Mouse (Mus musculus): ENCODE measurements around the gene Ube4b. TPM values are rescaled to one million over a fixed set of nuclear protein-coding genes. Genes with fewer than 3 reads are reported as not detected.

Ube4b gene
- polyA plus RNA-seq, 1 experiment from 2014 or later, result 45.4 TPM

GRCm38 (mm10) chr4:149311996-149312395 is 114.6 kb downstream of the Ube4b start:
- H3K36me3 ChIP-seq, result no peaks in the 10 kb centered on the region
- H3K9ac ChIP-seq, result no peak overlapping the region
- ATAC-seq (ENCODE audit: insufficient number of reproducible peaks, low FRiP score, low TSS enrichment, low read depth), result no peak
- no peak overlapping the region for H3K4me3 ChIP-seq
- H3K27me3 ChIP-seq, result no peaks in the 10 kb centered on the region
- 82% methylated on average over 5 of the region's 5 CpGs for WGBS
- peaks cover 4% of the 10 kb centered on the region; the same call in 1 of the 2 replicates for H3K4me1 ChIP-seq
- H3K4me2 ChIP-seq, result no peak overlapping the region
- no peaks in the 10 kb centered on the region for H3K9me3 ChIP-seq
- H3K27ac ChIP-seq, result no peak overlapping the region

DNA sequence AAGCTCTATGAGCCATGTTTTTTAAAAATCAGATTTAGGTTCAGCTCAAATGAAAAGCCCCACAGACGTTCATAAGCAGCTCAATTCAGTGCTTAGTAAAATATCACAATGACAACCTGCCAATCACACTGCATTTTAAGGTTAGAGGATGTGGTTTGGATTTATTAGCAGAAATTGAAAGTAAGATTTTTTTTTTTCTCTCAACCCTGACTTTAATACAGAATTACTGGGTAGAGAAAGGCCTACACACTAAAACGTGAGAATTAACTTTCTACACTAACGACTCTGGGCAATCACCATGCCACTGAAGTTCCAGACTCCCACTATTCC is 118.1 kb downstream of the Ube4b start:
- peak overlapping the region; percentile 76 for H3K4me2 ChIP-seq
- 53% methylated on average over 3 of the region's 3 CpGs for WGBS
- no peaks in the 10 kb centered on the region for H3K36me3 ChIP-seq
- peak overlapping the region; percentile 81 for H3K4me3 ChIP-seq
- H3K27ac ChIP-seq, result peak overlapping the region; percentile 89
- H3K9ac ChIP-seq, result peak overlapping the region; percentile 67; the same call in 1 of the 2 replicates
- H3K9me3 ChIP-seq, result no peaks in the 10 kb centered on the region
- peaks cover 13% of the 10 kb centered on the region for H3K4me1 ChIP-seq
- no peak for ATAC-seq (ENCODE audit: insufficient number of reproducible peaks, low FRiP score, low TSS enrichment, low read depth)
- no peaks in the 10 kb centered on the region for H3K27me3 ChIP-seq

DNA sequence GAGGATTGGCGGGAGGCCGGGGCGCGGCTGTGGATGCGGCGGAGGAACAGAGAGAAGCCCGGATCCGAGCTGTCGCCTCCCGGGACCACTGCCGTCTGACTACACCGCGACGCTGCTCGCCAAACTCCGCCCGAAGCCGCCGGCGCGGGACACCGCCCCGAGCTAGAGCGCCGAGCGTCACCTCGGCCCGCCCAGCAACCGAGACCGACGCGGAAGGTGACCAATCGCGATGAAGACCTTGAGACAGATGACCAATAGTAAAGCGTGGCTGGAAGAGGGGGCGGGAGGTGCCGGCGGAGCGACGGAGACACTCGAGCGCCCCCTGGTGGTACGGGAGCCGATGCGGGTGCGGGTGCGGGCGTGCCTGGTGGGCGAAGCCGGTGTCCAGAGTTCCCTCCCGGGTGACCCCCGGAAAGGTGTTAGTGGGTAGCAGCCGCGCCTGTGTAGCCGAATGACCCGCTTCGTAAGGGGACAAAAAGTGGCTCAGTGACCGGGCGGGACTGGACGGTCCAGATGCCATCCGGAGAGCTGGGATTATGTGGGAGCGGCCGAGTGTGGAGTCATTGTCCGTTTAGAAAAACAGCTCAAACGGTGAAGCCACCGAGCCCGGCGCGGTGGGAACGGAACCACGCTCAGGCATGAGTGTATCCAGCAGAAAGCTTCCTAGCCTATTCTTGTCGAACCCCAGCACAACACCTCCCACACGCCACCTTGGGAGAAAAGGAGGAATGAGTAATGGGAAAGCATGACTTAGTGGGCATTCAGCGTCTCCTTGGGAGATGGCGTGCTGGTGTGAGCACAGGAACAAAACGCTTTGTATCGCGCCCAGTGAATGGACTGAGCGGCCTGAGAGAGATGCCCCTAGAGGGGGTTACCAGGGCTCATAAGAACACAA is 118.7 kb downstream of the Ube4b start, which contains the start of gene Kif1b:
Gene Kif1b, minus strand, starts transcription at position 98 of the 895 bp plus-strand sequence.
- Histone ChIP-seq H3K9ac (peak within 1 kb of the TSS; percentile 96), H3K9me3 (no peaks in the 10 kb centered on the region), H3K27me3 (no peaks in the 10 kb centered on the region), H3K4me1 (peaks cover 13% of the 10 kb centered on the region), H3K4me3 (peak within 1 kb of the TSS; percentile 81), H3K27ac (peak within 1 kb of the TSS; percentile 94), H3K4me2 (peak within 1 kb of the TSS; percentile 76), H3K36me3 (no peaks in the 10 kb centered on the region)
- peak; percentile 97 for ATAC-seq (ENCODE audit: insufficient number of reproducible peaks, low FRiP score, low TSS enrichment, low read depth)
- WGBS, result under 1% methylated on average over 79 of the region's 79 CpGs

DNA sequence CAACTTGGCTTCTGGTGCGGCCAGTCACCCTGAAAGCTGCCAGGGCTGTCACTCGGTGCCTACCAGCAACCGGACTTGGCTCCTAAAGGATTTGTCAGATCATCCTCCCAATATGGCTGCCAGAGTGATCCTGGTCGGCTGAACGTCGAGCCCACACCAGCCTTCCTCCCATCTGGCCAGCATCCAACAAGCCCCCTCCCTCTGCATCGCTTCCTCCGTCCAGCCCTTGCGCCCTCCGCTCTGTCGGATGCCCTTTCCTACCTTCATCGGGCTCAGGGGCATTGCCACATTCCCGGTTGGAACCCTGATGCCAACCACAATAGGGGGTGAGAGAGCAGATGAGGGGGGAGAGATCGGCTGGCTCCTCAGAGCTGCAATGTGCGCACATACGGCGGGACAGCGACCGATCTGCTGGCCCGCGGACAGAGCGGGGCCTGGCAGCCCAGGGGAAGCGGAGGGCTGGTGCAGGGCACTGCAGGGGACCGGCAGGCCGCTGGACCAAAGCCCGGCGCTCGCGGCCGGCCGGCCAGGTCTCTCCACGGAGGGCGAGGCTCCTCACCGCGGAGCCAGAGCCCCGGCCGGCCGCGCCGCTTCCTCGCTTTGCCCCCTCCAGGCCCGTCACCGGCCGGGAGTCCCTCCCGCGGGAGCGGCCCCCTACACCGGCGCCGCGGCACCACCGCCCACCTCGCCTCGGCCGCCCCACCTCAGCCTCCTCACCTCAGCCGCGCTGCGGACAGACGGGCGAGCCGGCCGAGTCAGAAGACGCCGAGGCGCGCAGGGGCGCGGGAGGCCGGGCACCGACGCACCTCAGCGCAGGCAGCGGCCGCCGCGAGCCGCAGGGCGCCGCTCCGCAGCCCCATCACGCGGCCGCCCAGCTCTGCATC is 119.6 kb downstream of the Ube4b start:
- peak overlapping the region; percentile 81 for H3K4me3 ChIP-seq
- WGBS, result 0% methylated on average over 79 of the region's 83 CpGs
- H3K4me2 ChIP-seq, result peak overlapping the region; percentile 76
- H3K9me3 ChIP-seq, result no peaks in the 10 kb centered on the region
- H3K27me3 ChIP-seq, result no peaks in the 10 kb centered on the region
- peaks cover 16% of the 10 kb centered on the region for H3K4me1 ChIP-seq
- no peaks in the 10 kb centered on the region for H3K36me3 ChIP-seq
- peak overlapping the region; percentile 94 for H3K27ac ChIP-seq
- H3K9ac ChIP-seq, result peak overlapping the region; percentile 96
- peak; percentile 53 for ATAC-seq (ENCODE audit: insufficient number of reproducible peaks, low FRiP score, low TSS enrichment, low read depth)

GRCm38 (mm10) chr4:149305761-149306711 is 120.5 kb downstream of the Ube4b start:
- Histone ChIP-seq H3K9me3 (no peaks in the 10 kb centered on the region), H3K27me3 (no peaks in the 10 kb centered on the region), H3K27ac (peak overlapping the region; percentile 94), H3K36me3 (no peaks in the 10 kb centered on the region), H3K4me1 (peaks cover 24% of the 10 kb centered on the region), H3K4me2 (peak overlapping the region; percentile 76), H3K9ac (peak overlapping the region; percentile 96), H3K4me3 (peak overlapping the region; percentile 81)
- ATAC-seq (ENCODE audit: insufficient number of reproducible peaks, low FRiP score, low TSS enrichment, low read depth), result no peak
- WGBS, result 38% methylated on average over 14 of the region's 14 CpGs

DNA sequence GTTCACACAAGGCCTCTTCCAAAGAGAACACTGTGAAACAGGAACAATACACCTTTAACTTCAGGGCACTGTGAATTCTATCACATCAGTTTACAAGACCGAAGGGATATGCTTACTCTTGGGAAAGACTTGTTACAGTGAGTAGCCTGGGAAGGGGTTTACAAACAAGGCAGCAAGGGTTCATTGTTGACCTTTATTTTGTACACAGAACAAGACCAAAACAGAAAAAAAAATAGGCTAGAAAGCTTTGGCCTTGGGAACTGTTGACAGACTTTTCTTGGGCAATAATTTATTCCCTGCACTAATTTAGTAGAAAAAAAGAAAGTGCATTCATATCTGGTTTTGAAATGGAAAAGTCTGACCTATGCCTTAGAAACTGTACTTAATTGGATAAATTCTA is 122.1 kb downstream of the Ube4b start:
- H3K27ac ChIP-seq, result no peak overlapping the region
- no peak for ATAC-seq (ENCODE audit: insufficient number of reproducible peaks, low FRiP score, low TSS enrichment, low read depth)
- no peak overlapping the region for H3K4me2 ChIP-seq
- H3K4me3 ChIP-seq, result no peak overlapping the region
- H3K9me3 ChIP-seq, result no peaks in the 10 kb centered on the region
- H3K27me3 ChIP-seq, result no peaks in the 10 kb centered on the region
- H3K4me1 ChIP-seq, result peaks cover 24% of the 10 kb centered on the region
- WGBS, result 73% methylated on average over 1 of the region's 1 CpGs
- no peak overlapping the region for H3K9ac ChIP-seq
- no peaks in the 10 kb centered on the region for H3K36me3 ChIP-seq

DNA sequence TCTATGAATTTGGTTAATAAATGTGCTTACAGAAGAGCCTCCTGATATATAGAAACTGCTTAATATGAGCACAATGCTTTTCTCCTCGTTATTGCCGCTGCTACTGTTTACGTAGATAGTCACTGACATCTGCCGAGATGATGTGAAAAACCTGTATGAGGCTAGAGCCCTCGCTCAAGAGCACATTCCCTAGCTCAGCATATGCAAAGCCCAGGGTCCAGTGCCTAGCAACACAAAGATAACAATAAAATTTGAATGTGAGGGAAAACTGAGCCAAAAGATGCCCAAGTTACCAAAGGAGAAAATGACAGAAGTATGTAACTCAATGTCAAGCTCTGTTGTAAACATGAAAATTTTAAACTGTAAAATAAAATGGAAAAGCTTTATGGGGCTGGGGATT is 123.0 kb downstream of the Ube4b start:
- Histone ChIP-seq H3K4me2 (no peak overlapping the region), H3K9me3 (no peaks in the 10 kb centered on the region), H3K4me3 (no peak overlapping the region), H3K4me1 (peaks cover 24% of the 10 kb centered on the region), H3K27ac (no peak overlapping the region), H3K9ac (no peak overlapping the region), H3K36me3 (no peaks in the 10 kb centered on the region), H3K27me3 (no peaks in the 10 kb centered on the region)
- ATAC-seq (ENCODE audit: insufficient number of reproducible peaks, low FRiP score, low TSS enrichment, low read depth), result no peak
- WGBS, result 70% methylated on average over 5 of the region's 5 CpGs

- H3K4me1 ChIP-seq, result peaks cover 19% of the 10 kb centered on the region
- H3K9ac ChIP-seq, result no peak overlapping the region
- 66% methylated on average over 5 of the region's 5 CpGs for WGBS
- no peaks in the 10 kb centered on the region for H3K9me3 ChIP-seq
- no peaks in the 10 kb centered on the region for H3K36me3 ChIP-seq
- no peaks in the 10 kb centered on the region for H3K27me3 ChIP-seq
- H3K4me2 ChIP-seq, result no peak overlapping the region
- ATAC-seq (ENCODE audit: insufficient number of reproducible peaks, low FRiP score, low TSS enrichment, low read depth), result no peak
- H3K27ac ChIP-seq, result peak overlapping the region; percentile 33; the same call in 1 of the 2 replicates
- H3K4me3 ChIP-seq, result no peak overlapping the region
Measured at GRCm38 (mm10) chr4:149302751-149303150, 123.8 kb downstream of the Ube4b start.

DNA sequence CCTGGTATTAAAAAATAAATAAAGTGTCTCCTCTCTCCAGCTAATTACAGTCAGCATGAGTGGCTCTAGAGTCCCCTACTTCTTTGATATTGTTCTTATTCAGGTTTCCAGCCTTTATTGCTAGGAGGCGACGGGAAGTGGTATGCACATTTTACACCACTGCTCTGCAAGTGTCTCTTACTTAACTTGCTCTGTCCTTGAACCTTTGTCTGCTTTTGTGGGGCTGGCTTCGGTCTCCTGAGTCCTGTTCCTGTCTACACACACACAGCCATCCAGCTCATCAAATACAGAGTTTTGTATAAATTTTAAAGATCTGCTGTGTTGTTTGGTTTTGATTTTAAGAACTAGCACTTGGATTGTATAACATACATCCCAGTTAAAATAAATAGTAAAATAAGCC is 124.4 kb downstream of the Ube4b start:
- Histone ChIP-seq H3K9ac (no peak overlapping the region), H3K36me3 (no peaks in the 10 kb centered on the region), H3K9me3 (no peaks in the 10 kb centered on the region), H3K4me2 (no peak overlapping the region), H3K4me1 (peaks cover 21% of the 10 kb centered on the region), H3K27me3 (no peaks in the 10 kb centered on the region), H3K27ac (peak overlapping the region; percentile 43; the same call in 1 of the 2 replicates), H3K4me3 (no peak overlapping the region)
- 58% methylated on average over 3 of the region's 3 CpGs for WGBS
- ATAC-seq (ENCODE audit: insufficient number of reproducible peaks, low FRiP score, low TSS enrichment, low read depth), result no peak

GRCm38 (mm10) chr4:149296501-149296900 is 130.0 kb downstream of the Ube4b start:
- Histone ChIP-seq H3K4me1 (peaks cover 21% of the 10 kb centered on the region), H3K9ac (no peak overlapping the region), H3K27me3 (no peaks in the 10 kb centered on the region), H3K27ac (no peak overlapping the region), H3K9me3 (no peaks in the 10 kb centered on the region), H3K4me3 (no peak overlapping the region), H3K36me3 (no peaks in the 10 kb centered on the region), H3K4me2 (no peak overlapping the region)
- no peak for ATAC-seq (ENCODE audit: insufficient number of reproducible peaks, low FRiP score, low TSS enrichment, low read depth)
- 74% methylated on average over 2 of the region's 2 CpGs for WGBS

- H3K4me1 ChIP-seq, result peaks cover 18% of the 10 kb centered on the region
- no peak overlapping the region for H3K4me3 ChIP-seq
- ATAC-seq (ENCODE audit: insufficient number of reproducible peaks, low FRiP score, low TSS enrichment, low read depth), result no peak
- H3K36me3 ChIP-seq, result peaks cover 19% of the 10 kb centered on the region
- WGBS, result 74% methylated on average over 5 of the region's 5 CpGs
- H3K4me2 ChIP-seq, result no peak overlapping the region
- no peaks in the 10 kb centered on the region for H3K9me3 ChIP-seq
- H3K27me3 ChIP-seq, result no peaks in the 10 kb centered on the region
- H3K27ac ChIP-seq, result no peak overlapping the region
- H3K9ac ChIP-seq, result no peak overlapping the region
Measured at GRCm38 (mm10) chr4:149292984-149293383, 133.6 kb downstream of the Ube4b start.
